Mouse (Mus musculus) Patski (cell line): ENCODE results near the gene Tnni2. TPM values are rescaled to one million over a fixed set of nuclear protein-coding genes. Genes with fewer than 3 reads are reported as not detected.

Experiments used
- ATAC-seq: fragments of 100-300 bp; one replicate; pipeline ENCODE4 v1.8.0; 2021
- CTCF ChIA-PET: fragments of 350-600 bp; sonication (Branson Sonifier 250); formaldehyde crosslinking; loops from one replicate; lab custom pipeline; 2022; ENCODE audit warnings: inconsistent platforms; lab: Charles Lee
- POLR2A ChIA-PET: fragments of 350-600 bp; sonication (Branson Sonifier 250); formaldehyde crosslinking; loops from one replicate; lab custom pipeline; 2022; ENCODE audit warnings: antibody characterized with exemption, inconsistent platforms; lab: Charles Lee
- DNase-seq: peaks from one replicate; pipeline ENCODE4 v3.0.0-alpha.2; 2011; ENCODE audit warnings: low read depth, low spot score
- H3K27me3 ChIP-seq: fragments of 371-371 bp; one replicate; pipeline ENCODE4 v1.5.1; 2021
- CTCF ChIP-seq: fragments of 100-300 bp; IDR thresholded peaks from one replicate; pipeline ENCODE4 v1.5.1; 2021
- in situ Hi-C: fragments of 300-500 bp; cut with MboI; formaldehyde crosslinking; loops from 3 replicates; pipeline ENCODE4 v1.11.1; 2018; ENCODE audit warnings: low pct_unique_long_range_greater_than_20kb, mixed read lengths
- polyA plus RNA-seq: library from polyadenylated mRNA; unstranded; gene quantifications from one replicate; pipeline ENCODE4 v1.2.3, GENCODE M21; 2021

Tnni2 gene
- polyA plus RNA-seq, 1 experiment from 2014 or later = 1.5 TPM

- no peaks in the 10 kb centered on the region for H3K27me3 ChIP-seq
- POLR2A ChIA-PET = interaction anchor here (0.9 kb wide), 1 partner anchor 41 kb away, joined by 3 read pairs; no protein-coding TSS in a partner anchor
- no peak for DNase-seq
- no peak for TF ChIP-seq CTCF
- CTCF ChIA-PET = interaction anchor here (1.3 kb wide), 1 partner anchor 11 kb away, joined by 4 read pairs; no protein-coding TSS in a partner anchor
- in situ Hi-C loops = no loop called here
- ATAC-seq = no peak
Measured at GRCm38 (mm10) chr7:142476795-142477452, 35.3 kb downstream of the Tnni2 start.

DNA sequence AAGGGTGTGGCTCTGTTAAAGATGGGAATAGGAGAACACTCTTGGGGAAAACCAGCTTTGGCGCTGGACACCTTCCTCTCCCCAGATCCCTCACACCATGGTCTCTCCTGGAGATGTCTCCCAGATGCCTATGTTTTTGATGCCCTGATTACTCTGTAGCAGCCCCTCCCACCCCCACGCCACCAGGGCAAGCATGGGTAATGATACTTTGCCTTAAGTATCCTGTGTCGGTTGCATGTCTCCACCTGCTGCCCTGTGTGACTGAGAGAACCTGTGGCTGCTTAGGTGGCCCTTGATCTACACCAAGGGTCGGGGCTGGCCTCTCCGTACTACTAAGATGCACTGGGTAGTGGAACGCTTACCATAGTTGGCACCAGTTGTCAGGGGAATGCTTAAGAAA lies 36.4 kb downstream of the Tnni2 start:
- ATAC-seq (no peak), DNase-seq (no peak)
- POLR2A ChIA-PET = no interaction called here
- in situ Hi-C loops = no loop called here
- CTCF ChIA-PET = no interaction called here
- no peak for TF ChIP-seq CTCF
- H3K27me3 ChIP-seq = no peaks in the 10 kb centered on the region

- CTCF ChIA-PET = no interaction called here
Measured at GRCm38 (mm10) chr7:142478574-142478973, 37.0 kb downstream of the Tnni2 start.

GRCm38 (mm10) chr7:142479307-142479706 lies 37.7 kb downstream of the Tnni2 start:
- no peak for TF ChIP-seq CTCF
- CTCF ChIA-PET = interaction anchor here (0.9 to 1.1 kb wide), 2 partner anchors 15 to 145 kb away, joined by 3 to 5 read pairs; no protein-coding TSS in a partner anchor
- DNase-seq (no peak), ATAC-seq (no peak)
- no peaks in the 10 kb centered on the region for H3K27me3 ChIP-seq
- in situ Hi-C loops = no loop called here
- POLR2A ChIA-PET = no interaction called here

More at GRCm38 (mm10) chr7:142478574-142478973, 37.0 kb downstream of the Tnni2 start:
- no peaks in the 10 kb centered on the region for H3K27me3 ChIP-seq
- no peak for TF ChIP-seq CTCF
- POLR2A ChIA-PET = no interaction called here
- no peak for ATAC-seq
- no peak for DNase-seq
- in situ Hi-C loops = no loop called here

GRCm38 (mm10) chr7:142479886-142480285 lies 38.3 kb downstream of the Tnni2 start:
- ChIA-PET POLR2A (no interaction called here), CTCF (interaction anchor here (0.9 to 1.1 kb wide), 2 partner anchors 15 to 145 kb away, joined by 3 to 5 read pairs; no protein-coding TSS in a partner anchor)
- H3K27me3 ChIP-seq = no peaks in the 10 kb centered on the region
- no peak for TF ChIP-seq CTCF
- ATAC-seq (no peak), DNase-seq (no peak)
- in situ Hi-C loops = no loop called here

GRCm38 (mm10) chr7:142480661-142481060 lies 39.1 kb downstream of the Tnni2 start:
- ATAC-seq = no peak
- ChIA-PET POLR2A (interaction anchor here (1.2 kb wide), 1 partner anchor 25 kb away, joined by 5 read pairs; no protein-coding TSS in a partner anchor), CTCF (interaction anchor here (1.2 to 2.6 kb wide), 5 partner anchors 16 to 43 kb away, joined by 3 to 9 read pairs (median 6); partner anchors contain the start of gene Tnnt3)
- in situ Hi-C loops = no loop called here
- H3K27me3 ChIP-seq = no peaks in the 10 kb centered on the region
- no peak for DNase-seq
- no peak for TF ChIP-seq CTCF

GRCm38 (mm10) chr7:142481186-142481567 lies 39.6 kb downstream of the Tnni2 start:
- CTCF ChIA-PET = interaction anchor here (0.6 to 2.6 kb wide), 9 partner anchors 11 to 147 kb away, joined by 3 to 9 read pairs (median 3); partner anchors contain the start of gene Tnnt3
- no peak for TF ChIP-seq CTCF
- ATAC-seq (no peak), DNase-seq (no peak)
- in situ Hi-C loops = no loop called here
- POLR2A ChIA-PET = interaction anchor here (1.2 kb wide), 1 partner anchor 26 kb away, joined by 5 read pairs; no protein-coding TSS in a partner anchor
- H3K27me3 ChIP-seq = no peaks in the 10 kb centered on the region

GRCm38 (mm10) chr7:142481568-142482255 lies 40.1 kb downstream of the Tnni2 start:
- ChIA-PET POLR2A (interaction anchor here (1.2 kb wide), 2 partner anchors 26 to 61 kb away, joined by 3 to 5 read pairs; no protein-coding TSS in a partner anchor), CTCF (interaction anchor here (0.6 to 2.6 kb wide), 10 partner anchors 12 to 147 kb away, joined by 3 to 9 read pairs (median 3); partner anchors contain the start of gene Tnnt3)
- DNase-seq (peak; percentile 47), ATAC-seq (peak; percentile 31)
- no peak for TF ChIP-seq CTCF
- H3K27me3 ChIP-seq = no peaks in the 10 kb centered on the region
- in situ Hi-C loops = no loop called here

GRCm38 (mm10) chr7:142482256-142482609 lies 40.6 kb downstream of the Tnni2 start:
- ATAC-seq (peak; percentile 14), DNase-seq (peak; percentile 46)
- CTCF ChIA-PET = interaction anchor here (1.2 to 2.6 kb wide), 5 partner anchors 12 to 148 kb away, joined by 4 to 9 read pairs (median 4); no protein-coding TSS in a partner anchor
- H3K27me3 ChIP-seq = no peaks in the 10 kb centered on the region
- in situ Hi-C loops = no loop called here
- TF ChIP-seq CTCF = no peak
- POLR2A ChIA-PET = interaction anchor here (0.7 to 1.2 kb wide), 2 partner anchors 25 to 62 kb away, joined by 3 to 6 read pairs; no protein-coding TSS in a partner anchor

DNA sequence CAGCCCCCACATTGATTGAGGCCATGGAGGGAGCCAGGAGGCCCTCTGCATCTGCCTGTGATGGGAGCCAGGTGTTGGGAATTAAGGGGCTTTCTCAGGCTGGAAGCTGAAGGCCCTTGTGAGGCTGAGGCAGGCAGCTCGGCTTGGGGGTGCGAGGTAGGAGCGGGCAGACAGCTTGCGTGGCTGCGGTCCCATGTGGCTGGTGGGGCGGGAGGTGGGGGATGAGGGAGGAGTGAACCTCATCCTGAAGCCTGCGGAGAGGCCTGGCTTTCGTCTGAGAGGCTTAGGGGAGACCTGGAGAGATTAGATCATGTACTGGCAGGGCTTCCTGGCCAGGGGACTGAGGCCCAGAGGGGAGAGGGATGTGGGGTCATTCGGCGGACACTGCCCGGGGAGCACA lies 41.5 kb downstream of the Tnni2 start:
- CTCF ChIA-PET = interaction anchor here (0.6 to 2.6 kb wide), 6 partner anchors 11 to 149 kb away, joined by 3 to 9 read pairs (median 4); no protein-coding TSS in a partner anchor
- POLR2A ChIA-PET = interaction anchor here (0.7 kb wide), 1 partner anchor 26 kb away, joined by 6 read pairs; no protein-coding TSS in a partner anchor
- in situ Hi-C loops = no loop called here
- no peak for TF ChIP-seq CTCF
- no peaks in the 10 kb centered on the region for H3K27me3 ChIP-seq
- ATAC-seq = no peak
- DNase-seq = no peak
